Mouse (Mus musculus) embryonic facial prominence, embryonic 15.5 days (tissue): ENCODE results near the gene Elovl3. TPM values are rescaled to one million over a fixed set of nuclear protein-coding genes. Genes with fewer than 3 reads are reported as not detected.
"Not testable (repeated sequence)": the region's sequence is repeated elsewhere in the genome, so short reads cannot be mapped to it uniquely, and the experiment has no call there.

ENCODE experiments used
- ATAC-seq: fragments of 200-750 bp; cut with Nextera tagmentation; 2 replicates; pipeline ENCODE4 v1.8.0; 2017; ENCODE audit warnings: low read depth, moderate TSS enrichment; ENCODE audit not compliant: insufficient number of reproducible peaks, low FRiP score, low TSS enrichment
- H3K27ac ChIP-seq: fragments of 300-500 bp; sonication (generic); replicated peaks from 2 replicates; pipeline ENCODE4 v1.5.1; 2015; ENCODE audit warnings: mild to moderate bottlenecking, inconsistent platforms
- H3K27me3 ChIP-seq: fragments of 300-500 bp; sonication (generic); 2 replicates; pipeline ENCODE4 v1.6.1; 2015; ENCODE audit warnings: inconsistent platforms
- H3K36me3 ChIP-seq: fragments of 300-500 bp; sonication (generic); 2 replicates; pipeline ENCODE4 v1.6.1; 2015; ENCODE audit warnings: mild to moderate bottlenecking, inconsistent platforms
- H3K4me1 ChIP-seq: fragments of 300-500 bp; sonication (generic); 2 replicates; pipeline ENCODE4 v1.6.1; 2015; ENCODE audit warnings: inconsistent platforms
- H3K4me2 ChIP-seq: fragments of 300-500 bp; sonication (generic); replicated peaks from 2 replicates; pipeline ENCODE4 v1.6.1; 2015; ENCODE audit warnings: mild to moderate bottlenecking, inconsistent platforms
- H3K4me3 ChIP-seq: fragments of 300-500 bp; sonication (generic); replicated peaks from 2 replicates; pipeline ENCODE4 v1.5.1; 2015; ENCODE audit warnings: mild to moderate bottlenecking, inconsistent platforms
- H3K9ac ChIP-seq: fragments of 300-500 bp; sonication (generic); 2 replicates; pipeline ENCODE4 v1.6.1; 2015; ENCODE audit warnings: inconsistent platforms
- H3K9me3 ChIP-seq: fragments of 300-500 bp; sonication (generic); replicated peaks from 2 replicates; pipeline ENCODE4 v1.6.1; 2016; ENCODE audit warnings: inconsistent platforms
- WGBS: fragments of 180-500 bp; shearing (Covaris S2); methylation state at CpG from one replicate; pipeline ENCODE4 v1.1.7; 2015; 5-methylcytosine and 5-hydroxymethylcytosine counted together
- polyA plus RNA-seq: library from polyadenylated mRNA; unstranded; fragments of >200 nt; fragmentation: Nextera tagmentation; extraction: Ambion mirVana; gene quantifications from 2 replicates; pipeline ENCODE4 v1.2.1, GENCODE M21; 2015

Gene Elovl3
- polyA plus RNA-seq, 1 experiment from 2014 or later, result 1.6 TPM

DNA sequence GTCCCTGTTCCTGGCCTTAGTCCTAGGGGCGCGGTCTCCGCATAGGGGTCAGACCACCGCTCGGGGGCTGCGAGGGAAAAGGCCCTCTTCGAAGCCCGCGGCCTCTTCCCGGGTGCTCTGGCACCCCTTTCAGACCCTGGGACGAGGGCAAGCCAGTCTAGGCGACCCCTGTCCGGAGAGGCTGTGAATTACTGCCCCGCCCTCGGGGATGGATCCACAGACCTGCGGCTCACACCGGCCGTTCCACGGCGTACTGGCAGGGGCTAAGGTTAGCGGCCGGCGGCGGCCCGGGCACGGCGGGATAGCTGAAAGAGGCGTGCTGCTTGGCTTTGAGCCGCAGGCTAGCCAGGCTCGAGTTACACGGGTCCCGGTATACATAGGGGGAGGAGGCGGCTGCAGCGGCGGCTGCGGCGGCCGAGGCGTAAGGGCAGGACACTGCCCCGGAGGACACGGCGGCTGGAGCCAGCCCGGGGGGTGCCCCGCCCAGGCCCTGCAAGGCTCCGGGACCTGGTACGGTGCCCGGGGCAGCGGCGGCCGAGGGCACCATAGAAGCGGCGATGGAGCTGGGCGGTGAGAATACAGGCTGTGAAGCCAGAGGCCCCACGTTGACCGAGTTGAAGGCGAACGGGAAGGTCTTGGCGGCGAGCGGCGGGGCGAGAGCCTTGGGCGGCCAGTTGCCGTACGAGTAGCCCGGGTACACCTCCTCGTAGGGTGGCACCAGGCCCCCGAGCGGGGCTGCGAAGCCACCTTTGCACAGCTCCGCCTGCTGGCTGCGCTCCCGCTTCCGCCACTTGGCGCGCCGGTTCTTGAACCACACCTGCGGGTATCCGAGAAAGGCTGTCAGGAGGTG lies 4.3 kb downstream of the Elovl3 start:
- ATAC-seq, result no peak

DNA sequence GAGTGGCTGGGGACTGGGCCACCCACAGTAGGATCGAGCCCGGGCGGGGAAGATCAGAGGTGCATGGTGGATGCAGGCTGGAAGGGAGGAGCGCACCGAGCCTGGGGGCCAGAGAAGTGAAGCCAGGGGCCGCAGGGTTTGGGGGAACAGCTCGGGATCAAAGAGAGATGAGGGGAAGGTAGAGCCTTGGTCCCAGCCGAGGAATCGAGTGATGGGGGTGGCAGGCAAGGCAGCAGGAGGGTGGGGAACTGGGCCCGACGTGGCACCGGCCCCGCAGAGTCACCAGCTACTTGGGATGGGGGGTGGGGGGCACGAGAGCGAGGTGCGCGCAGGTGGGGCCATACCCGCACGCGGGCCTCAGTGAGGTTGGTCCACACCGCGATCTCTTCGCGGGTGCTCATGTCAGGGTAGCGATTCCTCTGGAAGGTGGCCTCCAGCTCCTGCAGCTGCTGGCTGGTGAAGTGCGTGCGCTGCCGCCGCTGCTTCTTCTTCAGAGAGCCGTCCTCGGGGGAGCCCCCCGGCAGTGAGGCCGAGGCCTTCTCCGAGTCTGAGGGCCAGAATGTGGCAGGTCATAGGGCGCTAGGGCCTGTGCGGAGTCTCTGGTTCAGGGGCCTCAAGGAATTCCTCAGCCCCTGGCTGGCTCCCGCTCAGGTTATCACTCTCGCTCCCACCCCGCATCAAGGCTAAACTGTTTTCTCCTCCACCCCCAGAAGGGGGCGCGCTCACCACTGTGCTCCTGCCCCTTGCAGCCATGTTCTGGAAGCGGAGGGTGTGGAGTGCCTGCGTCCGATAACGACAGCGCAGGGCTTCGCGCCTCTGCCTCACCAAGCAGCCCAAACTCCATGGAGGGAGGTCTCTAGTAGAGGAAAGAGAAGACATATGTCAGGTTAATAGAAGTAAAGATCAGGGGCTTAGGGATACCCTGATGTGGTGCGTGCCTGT lies 5.2 kb downstream of the Elovl3 start:
- WGBS, result 3% methylated on average over 49 of the region's 49 CpGs
- 0 out of 2 replicates have a peak overlapping the region, but pooled peaks have one; percentile 48 for H3K9ac ChIP-seq
- no peak overlapping the region for H3K27ac ChIP-seq
- no peaks in the 10 kb centered on the region for H3K9me3 ChIP-seq
- H3K27me3 ChIP-seq, result peaks cover 88% of the 10 kb centered on the region
- H3K4me3 ChIP-seq, result peak overlapping the region; percentile 56
- no peak for ATAC-seq
- H3K4me2 ChIP-seq, result peak overlapping the region; percentile 100
- H3K36me3 ChIP-seq, result no peaks in the 10 kb centered on the region
- H3K4me1 ChIP-seq, result peaks cover 26% of the 10 kb centered on the region

More for the DNA sequence above, 4.3 kb downstream of the Elovl3 start:
- Histone ChIP-seq H3K27ac (no peak overlapping the region), H3K9me3 (no peaks in the 10 kb centered on the region), H3K36me3 (no peaks in the 10 kb centered on the region), H3K9ac (peak overlapping the region; percentile 48), H3K27me3 (peaks cover 86% of the 10 kb centered on the region), H3K4me1 (peaks cover 28% of the 10 kb centered on the region), H3K4me2 (peak overlapping the region; percentile 100), H3K4me3 (peak overlapping the region; percentile 56)
- under 1% methylated on average over 79 of the region's 79 CpGs for WGBS

GRCm38 (mm10) chr19:46140324-46140723 lies 8.6 kb downstream of the Elovl3 start:
- Histone ChIP-seq H3K36me3 (no peaks in the 10 kb centered on the region), H3K9me3 (no peaks in the 10 kb centered on the region), H3K4me3 (no peak overlapping the region), H3K4me2 (no peak overlapping the region), H3K9ac (no peak overlapping the region), H3K4me1 (peaks cover 22% of the 10 kb centered on the region), H3K27me3 (peaks cover 90% of the 10 kb centered on the region), H3K27ac (peak overlapping the region; percentile 22; the same call in 1 of the 2 replicates)
- ATAC-seq, result no peak
- WGBS, result 56% methylated on average over 2 of the region's 2 CpGs

- no peak overlapping the region for H3K4me2 ChIP-seq
- H3K9ac ChIP-seq, result no peak overlapping the region
- no peaks in the 10 kb centered on the region for H3K36me3 ChIP-seq
- whole genome bisulfite sequencing, result 21% methylated on average over 6 of the region's 6 CpGs
- H3K4me1 ChIP-seq, result peaks cover 15% of the 10 kb centered on the region
- no peak overlapping the region for H3K4me3 ChIP-seq
- no peaks in the 10 kb centered on the region for H3K9me3 ChIP-seq
- peak; percentile 40 for ATAC-seq
- H3K27me3 ChIP-seq, result peaks cover 88% of the 10 kb centered on the region
- no peak overlapping the region for H3K27ac ChIP-seq
Observed at GRCm38 (mm10) chr19:46141091-46141490, 9.4 kb downstream of the Elovl3 start.

DNA sequence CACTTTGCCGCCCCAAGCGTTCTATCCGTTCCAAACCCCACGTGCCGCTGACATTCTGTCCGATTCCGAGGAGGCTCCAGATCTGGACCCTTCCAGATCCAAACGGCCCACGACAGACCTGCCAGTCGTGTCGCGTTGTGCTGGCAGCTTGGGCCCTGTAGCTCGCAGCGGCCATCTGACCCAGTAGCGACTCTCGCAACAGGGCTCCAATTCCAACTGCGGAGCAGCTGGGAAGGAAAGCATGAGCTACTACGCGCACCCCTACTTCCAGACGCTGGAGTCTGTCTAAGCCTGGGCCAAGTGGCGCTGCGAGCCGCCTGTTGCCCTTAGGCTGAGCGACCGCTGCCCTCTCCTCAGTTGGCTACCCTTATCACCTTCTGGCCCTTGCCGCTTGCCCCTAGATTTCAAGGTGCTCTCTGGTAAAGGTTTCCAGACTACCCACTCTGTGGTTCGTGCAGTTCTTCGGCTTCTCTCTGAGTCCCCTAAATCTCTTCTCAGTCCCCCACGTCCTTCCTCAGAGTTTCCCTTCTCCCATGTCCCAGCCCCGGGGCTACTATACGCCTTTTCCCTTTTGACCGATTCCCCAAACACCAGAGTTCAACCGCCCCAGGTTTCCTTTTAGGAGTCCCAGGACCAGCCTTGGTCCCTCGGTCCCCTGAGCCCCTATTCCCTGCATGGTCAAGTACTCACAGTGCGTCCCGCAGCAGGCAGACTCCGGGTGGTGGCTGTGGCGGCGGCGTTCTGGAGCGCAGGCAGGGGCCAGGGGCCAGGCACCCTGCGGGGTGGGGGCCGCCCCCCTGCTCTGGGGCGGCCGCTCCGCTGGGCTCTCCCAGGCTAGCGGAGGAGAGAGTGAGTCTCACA lies 16.0 kb downstream of the Elovl3 start, which contains the start of gene Pitx3:
Gene Pitx3, minus strand, starts transcription at position 816 of the 861 bp plus-strand sequence.
- Histone ChIP-seq H3K4me3 (peak within 1 kb of the TSS; percentile 53), H3K27ac (peak within 1 kb of the TSS; percentile 9; the same call in 1 of the 2 replicates), H3K36me3 (no peaks in the 10 kb centered on the region), H3K9me3 (no peaks in the 10 kb centered on the region), H3K4me2 (peak within 1 kb of the TSS; percentile 96), H3K27me3 (peaks cover 76% of the 10 kb centered on the region), H3K9ac (0 out of 2 replicates have a peak within 1 kb of the TSS, but pooled peaks have one; percentile 15), H3K4me1 (peaks cover 20% of the 10 kb centered on the region)
- 1% methylated on average over 47 of the region's 47 CpGs for WGBS
- ATAC-seq, result no peak

DNA sequence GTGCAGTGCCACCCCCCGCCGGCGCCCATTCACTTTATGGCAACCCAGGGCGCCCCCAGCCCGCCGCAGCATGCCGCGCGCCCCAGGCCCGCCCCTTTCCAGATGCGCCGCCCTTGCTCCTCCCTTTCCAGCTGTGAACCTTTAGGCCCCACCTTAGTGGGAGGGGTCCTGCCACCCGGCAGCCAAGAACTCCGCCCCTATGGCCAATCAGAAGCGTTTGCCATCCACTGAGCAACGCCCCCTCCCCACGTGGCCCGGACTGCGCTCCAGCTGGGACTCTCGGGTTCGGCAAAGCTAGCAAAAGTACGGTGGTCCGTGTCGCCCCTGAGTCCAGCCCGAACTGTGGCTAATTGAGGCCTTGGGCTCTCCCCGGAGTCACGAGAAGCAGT lies 16.7 kb downstream of the Elovl3 start:
- H3K4me2 ChIP-seq, result peak overlapping the region; percentile 96
- H3K27me3 ChIP-seq, result peaks cover 70% of the 10 kb centered on the region
- H3K36me3 ChIP-seq, result no peaks in the 10 kb centered on the region
- peaks cover 25% of the 10 kb centered on the region for H3K4me1 ChIP-seq
- H3K9me3 ChIP-seq, result no peaks in the 10 kb centered on the region
- under 1% methylated on average over 26 of the region's 27 CpGs for WGBS
- H3K9ac ChIP-seq, result 0 out of 2 replicates have a peak overlapping the region, but pooled peaks have one; percentile 15
- H3K27ac ChIP-seq, result peak overlapping the region; percentile 9; the same call in 1 of the 2 replicates
- ATAC-seq, result peak; percentile 82
- H3K4me3 ChIP-seq, result peak overlapping the region; percentile 53

- ATAC-seq, result no peak
- Histone ChIP-seq H3K4me3 (peak overlapping the region; percentile 53; the same call in 1 of the 2 replicates), H3K4me1 (peaks cover 32% of the 10 kb centered on the region), H3K27me3 (peaks cover 62% of the 10 kb centered on the region), H3K4me2 (peak overlapping the region; percentile 96), H3K9ac (no peak overlapping the region), H3K36me3 (no peaks in the 10 kb centered on the region), H3K9me3 (no peaks in the 10 kb centered on the region), H3K27ac (no peak overlapping the region)
- WGBS, result 19% methylated on average over 12 of the region's 12 CpGs
Observed at GRCm38 (mm10) chr19:46149091-46149490, 17.4 kb downstream of the Elovl3 start.

GRCm38 (mm10) chr19:46152127-46152803 lies 20.6 kb downstream of the Elovl3 start, which contains the start of gene Gbf1:
Gene Gbf1 (plus strand): TSS chr19:46152509.
- WGBS, result under 1% methylated on average over 37 of the region's 37 CpGs
- Histone ChIP-seq H3K27me3 (peaks cover 36% of the 10 kb centered on the region), H3K4me2 (peak within 1 kb of the TSS; percentile 72), H3K4me1 (peaks cover 34% of the 10 kb centered on the region), H3K27ac (0 out of 2 replicates have a peak within 1 kb of the TSS, but pooled peaks have one; percentile 19), H3K36me3 (no peaks in the 10 kb centered on the region), H3K9ac (peak within 1 kb of the TSS; percentile 62), H3K9me3 (no peaks in the 10 kb centered on the region), H3K4me3 (peak within 1 kb of the TSS; percentile 91)
- peak; percentile 97 for ATAC-seq

DNA sequence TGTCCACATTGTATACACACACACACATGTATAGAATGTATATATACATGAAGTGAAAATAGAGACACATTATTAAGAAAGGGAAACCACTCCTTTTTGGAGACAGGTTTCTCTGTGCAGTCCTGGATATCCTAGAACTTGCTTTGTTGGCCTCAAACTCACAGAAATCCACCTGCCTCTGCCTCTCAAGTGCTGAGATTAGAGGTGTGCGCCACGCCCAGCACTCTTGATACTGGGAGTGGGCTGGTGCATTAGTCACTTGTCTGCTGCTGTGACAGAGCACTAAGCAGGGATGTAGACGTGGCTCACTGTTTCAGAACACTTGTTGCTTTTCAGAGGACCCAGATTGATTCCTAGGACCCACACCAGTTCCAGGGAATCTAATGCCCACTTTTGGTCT lies 34.3 kb downstream of the Elovl3 start:
- H3K4me1 ChIP-seq, result no peaks in the 10 kb centered on the region; the same call in 1 of the 2 replicates
- no peaks in the 10 kb centered on the region for H3K27me3 ChIP-seq
- peaks cover 46% of the 10 kb centered on the region for H3K36me3 ChIP-seq
- no peak overlapping the region for H3K27ac ChIP-seq
- no peak overlapping the region for H3K4me2 ChIP-seq
- H3K9ac ChIP-seq, result no peak overlapping the region
- no peak overlapping the region for H3K4me3 ChIP-seq
- no peak for ATAC-seq
- 91% methylated on average over 3 of the region's 3 CpGs for WGBS
- H3K9me3 ChIP-seq, result no peaks in the 10 kb centered on the region

GRCm38 (mm10) chr19:46167169-46167568 lies 35.5 kb downstream of the Elovl3 start:
- WGBS, result 95% methylated on average over 1 of the region's 2 CpGs

More at GRCm38 (mm10) chr19:46167169-46167568, 35.5 kb downstream of the Elovl3 start:
- H3K4me2 ChIP-seq, H3K27ac ChIP-seq, H3K27me3 ChIP-seq, H3K4me3 ChIP-seq, ATAC-seq, H3K9me3 ChIP-seq, H3K4me1 ChIP-seq, H3K9ac ChIP-seq: not testable (repeated sequence)
- H3K36me3 ChIP-seq, result peaks cover 51% of the 10 kb centered on the region
